Mouse (Mus musculus) intestine, embryonic 14.5 days (tissue): ENCODE results near the gene Hoxa1. TPM values are rescaled to one million over a fixed set of nuclear protein-coding genes. Genes with fewer than 3 reads are reported as not detected.

Experiments
- polyA plus RNA-seq: library from polyadenylated mRNA; unstranded; fragments of >200 nt; fragmentation: Nextera tagmentation; extraction: Ambion mirVana; gene quantifications from 2 replicates; pipeline ENCODE4 v1.2.1, GENCODE M21; 2014

The Hoxa1 gene
- polyA plus RNA-seq, 1 experiment from 2014 or later = 1.4 TPM

Other genes with a start within 250 kb of the Hoxa1 start
- 36.9 and 43.9 TPM in 2 replicates for gene Skap2, start 145.8 kb downstream of the Hoxa1 start, polyA plus RNA-seq
- gene Hoxa2, start 6.5 kb upstream of the Hoxa1 start, polyA plus RNA-seq = 10.1 and 10.8 TPM in 2 replicates
- gene 5730596B20Rik, start 19.2 kb upstream of the Hoxa1 start, polyA plus RNA-seq = 2.5 and 2.8 TPM in 2 replicates
- 7.5 and 7.7 TPM in 2 replicates for gene Hoxa4, start 33.4 kb upstream of the Hoxa1 start, polyA plus RNA-seq
- 30.1 and 34.1 TPM in 2 replicates for gene Hoxa5, start 46.3 kb upstream of the Hoxa1 start, polyA plus RNA-seq
- gene Hoxa6, start 50.4 kb upstream of the Hoxa1 start, polyA plus RNA-seq = 2.5 and 3.9 TPM in 2 replicates
- gene Hoxa3, start 55.0 kb upstream of the Hoxa1 start, polyA plus RNA-seq = 9.2 and 9.7 TPM in 2 replicates
- not detected in 2 replicates for gene Gm28308, start 55.0 kb upstream of the Hoxa1 start, polyA plus RNA-seq
- gene Hoxa7, start 63.5 kb upstream of the Hoxa1 start, polyA plus RNA-seq = 9.2 and 10.1 TPM in 2 replicates
- 4.2 and 7.1 TPM in 2 replicates for gene Hoxa9, start 72.8 kb upstream of the Hoxa1 start, polyA plus RNA-seq
- 15.6 and 20.4 TPM in 2 replicates for gene Hoxa10, start 82.5 kb upstream of the Hoxa1 start, polyA plus RNA-seq
- gene Hoxa11, start 87.5 kb upstream of the Hoxa1 start, polyA plus RNA-seq = 2.0 and 2.6 TPM in 2 replicates
- gene Hoxa13, start 102.6 kb upstream of the Hoxa1 start, polyA plus RNA-seq = 0.35 and 0.39 TPM in 2 replicates
- gene Evx1, start 155.2 kb upstream of the Hoxa1 start, polyA plus RNA-seq = not detected in 2 replicates